Mouse (Mus musculus): Measurements from ENCODE around the gene Cyp2w1. TPM values are rescaled to one million over a fixed set of nuclear protein-coding genes. Genes with fewer than 3 reads are reported as not detected.

Gene Cyp2w1
- polyA plus RNA-seq, 1 experiment from 2014 or later = not detected

DNA sequence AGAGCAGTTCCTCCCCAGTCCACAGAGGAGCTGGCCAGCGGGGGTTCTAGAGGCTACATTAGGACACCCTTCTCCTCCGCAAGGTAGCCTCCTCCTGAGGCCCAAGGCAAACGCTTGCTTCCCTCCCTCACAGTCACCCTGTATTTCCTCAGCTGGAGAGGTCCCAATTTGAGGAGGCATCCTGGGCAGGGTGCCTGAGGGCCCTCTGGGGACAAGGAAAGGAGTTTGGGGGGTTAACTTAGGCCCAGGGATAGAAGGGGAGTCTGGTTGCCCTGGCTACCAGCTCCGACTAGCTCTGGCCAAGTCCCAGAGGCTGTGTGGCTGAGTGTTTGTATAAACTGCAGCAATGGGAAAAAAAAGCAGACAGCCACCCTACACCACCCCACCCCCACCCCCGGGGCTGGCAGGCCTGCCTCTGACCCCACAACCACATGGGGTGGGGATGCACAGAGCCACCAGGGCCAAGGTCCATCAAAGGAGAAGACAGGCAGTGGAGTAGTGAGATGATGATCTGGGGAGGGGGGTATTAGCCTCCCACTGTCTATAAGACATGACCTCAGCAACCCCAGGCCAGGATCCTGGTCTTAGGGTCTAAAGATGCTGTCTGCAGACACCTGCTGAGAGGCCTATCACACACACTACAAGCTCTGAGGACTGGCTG is 12.6 kb downstream of the Cyp2w1 start:
- no peaks in the 10 kb centered on the region for H3K4me1 ChIP-seq (ENCODE audit: control insufficient read depth, insufficient read depth, low read length)

DNA sequence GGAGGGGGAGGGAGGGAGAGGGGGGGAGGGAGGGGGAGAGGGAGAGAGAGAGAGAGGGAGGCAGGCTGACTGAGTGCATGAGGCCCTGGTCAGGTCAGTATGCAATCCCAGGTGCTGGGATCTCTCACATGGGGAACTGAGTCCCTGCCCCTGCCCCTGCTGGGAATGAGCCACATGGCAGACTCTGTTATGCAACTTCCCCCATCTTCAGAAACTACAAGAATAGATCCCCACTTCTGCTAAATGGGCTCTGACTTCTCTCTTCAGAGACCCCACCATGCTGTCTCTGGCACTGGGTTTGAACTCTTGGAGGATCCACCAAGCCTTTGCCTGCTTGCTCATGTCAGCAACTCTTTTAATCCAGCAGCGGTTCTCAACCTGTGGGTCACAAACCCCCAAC is 13.4 kb downstream of the Cyp2w1 start:
- no peaks in the 10 kb centered on the region for H3K9me3 ChIP-seq (ENCODE audit: control insufficient read depth, low read length)
- no peak for DNase-seq
- peaks cover 3% of the 10 kb centered on the region; the same call in 1 of the 2 replicates for H3K36me3 ChIP-seq (ENCODE audit: control insufficient read depth, insufficient read depth, low read length)
- H3K27ac ChIP-seq (replicated peaks; ENCODE audit: low read depth, low read length) = no peak overlapping the region
- no peak overlapping the region for H3K9ac ChIP-seq (replicated peaks; ENCODE audit: low read length)
- H3K4me2 ChIP-seq (ENCODE audit: low read length) = no peak overlapping the region
- H3K4me3 ChIP-seq (replicated peaks; ENCODE audit: low read depth, low read length) = no peak overlapping the region
- H3K27me3 ChIP-seq (ENCODE audit: control insufficient read depth, insufficient read depth, low read length) = no peaks in the 10 kb centered on the region
- no peak for ATAC-seq (ENCODE audit: low FRiP score, low TSS enrichment)
- WGBS = 73% methylated on average over 1 of the region's 1 CpGs
- 0 out of 2 replicates have a peak, but pooled peaks cover 2% of the 10 kb centered on the region for H3K4me1 ChIP-seq (ENCODE audit: control insufficient read depth, insufficient read depth, low read length)

More for the DNA sequence above, 12.6 kb downstream of the Cyp2w1 start:
- Histone ChIP-seq H3K9ac (replicated peaks; ENCODE audit: low read length) (no peak overlapping the region), H3K36me3 (ENCODE audit: control insufficient read depth, insufficient read depth, low read length) (peaks cover 3% of the 10 kb centered on the region; the same call in 1 of the 2 replicates), H3K4me3 (replicated peaks; ENCODE audit: low read depth, low read length) (no peak overlapping the region), H3K4me2 (ENCODE audit: low read length) (no peak overlapping the region), H3K27me3 (ENCODE audit: control insufficient read depth, insufficient read depth, low read length) (no peaks in the 10 kb centered on the region), H3K27ac (replicated peaks; ENCODE audit: low read depth, low read length) (no peak overlapping the region; the same call in 1 of the 2 replicates), H3K9me3 (ENCODE audit: control insufficient read depth, low read length) (no peaks in the 10 kb centered on the region)
- WGBS = 45% methylated on average over 5 of the region's 5 CpGs
- peak; percentile 41 for DNase-seq
- no peak; the same call in 1 of the 2 replicates for ATAC-seq (ENCODE audit: low FRiP score, low TSS enrichment)

DNA sequence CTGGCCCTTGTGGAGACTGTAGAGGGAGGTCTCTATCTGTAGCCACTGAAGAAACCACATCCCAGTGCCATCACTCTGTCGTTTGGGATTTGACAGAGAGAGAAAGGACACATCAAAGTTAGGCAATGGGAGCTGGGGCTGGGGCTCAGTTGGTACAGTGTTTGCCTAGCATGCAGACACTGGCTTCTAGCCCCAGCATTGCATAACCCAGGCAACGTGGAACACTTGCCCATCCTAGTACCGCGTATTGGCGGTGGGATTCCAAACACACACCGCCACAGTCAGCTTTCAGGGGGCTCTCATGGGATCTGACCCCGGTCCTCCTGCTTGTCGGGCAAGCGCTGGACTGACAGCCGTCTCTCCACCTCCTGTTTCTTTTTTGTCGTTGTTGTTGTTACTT is 14.1 kb downstream of the Cyp2w1 start:
- WGBS = 82% methylated on average over 11 of the region's 11 CpGs
- no peak overlapping the region for H3K27ac ChIP-seq (replicated peaks; ENCODE audit: low read depth, low read length)
- ATAC-seq (ENCODE audit: low FRiP score, low TSS enrichment) (no peak), DNase-seq (no peak)
- no peaks in the 10 kb centered on the region for H3K27me3 ChIP-seq (ENCODE audit: control insufficient read depth, insufficient read depth, low read length)
- H3K9ac ChIP-seq (replicated peaks; ENCODE audit: low read length) = no peak overlapping the region
- H3K9me3 ChIP-seq (ENCODE audit: control insufficient read depth, low read length) = no peaks in the 10 kb centered on the region
- H3K4me1 ChIP-seq (ENCODE audit: control insufficient read depth, insufficient read depth, low read length) = peaks cover 6% of the 10 kb centered on the region; the same call in 1 of the 2 replicates
- no peak overlapping the region for H3K4me3 ChIP-seq (replicated peaks; ENCODE audit: low read depth, low read length)
- H3K36me3 ChIP-seq (ENCODE audit: control insufficient read depth, insufficient read depth, low read length) = peaks cover 3% of the 10 kb centered on the region; the same call in 1 of the 2 replicates
- no peak overlapping the region for H3K4me2 ChIP-seq (ENCODE audit: low read length)

DNA sequence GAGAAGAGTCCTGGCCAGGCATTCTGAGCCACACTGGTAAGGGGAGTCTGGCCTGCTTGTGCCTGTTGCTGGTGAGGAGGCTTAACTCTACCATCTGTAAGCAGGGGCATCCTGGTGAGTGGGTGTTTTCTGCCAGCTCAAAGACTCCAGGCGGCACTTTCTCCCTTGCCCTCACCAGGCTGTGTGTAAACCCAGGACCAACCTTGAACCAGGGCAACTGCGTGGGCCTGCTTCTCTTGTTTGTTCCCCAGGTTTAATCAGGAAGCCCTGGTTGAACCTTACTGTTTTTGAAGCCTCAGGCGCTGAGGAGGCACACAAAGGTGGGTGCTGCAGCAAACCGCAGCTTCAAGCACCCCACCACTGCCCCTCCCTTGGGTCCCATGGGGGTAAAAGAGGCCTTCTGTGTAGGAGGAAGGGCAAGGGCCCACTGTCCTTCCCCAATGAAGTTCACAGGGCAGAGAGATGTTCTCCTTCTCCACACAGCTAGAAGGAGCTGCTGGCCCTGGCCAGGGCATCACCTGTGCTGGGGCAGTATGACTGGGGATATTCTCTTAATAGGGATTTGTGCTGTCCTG is 15.6 kb downstream of the Cyp2w1 start:
- Histone ChIP-seq H3K4me3 (replicated peaks; ENCODE audit: low read depth, low read length) (no peak overlapping the region), H3K9ac (replicated peaks; ENCODE audit: low read length) (no peak overlapping the region), H3K27me3 (ENCODE audit: control insufficient read depth, insufficient read depth, low read length) (no peaks in the 10 kb centered on the region), H3K4me1 (ENCODE audit: control insufficient read depth, insufficient read depth, low read length) (peaks cover 15% of the 10 kb centered on the region), H3K27ac (replicated peaks; ENCODE audit: low read depth, low read length) (no peak overlapping the region), H3K4me2 (ENCODE audit: low read length) (no peak overlapping the region), H3K36me3 (ENCODE audit: control insufficient read depth, insufficient read depth, low read length) (no peaks in the 10 kb centered on the region), H3K9me3 (ENCODE audit: control insufficient read depth, low read length) (no peaks in the 10 kb centered on the region)
- WGBS = 92% methylated on average over 4 of the region's 4 CpGs
- DNase-seq (no peak), ATAC-seq (ENCODE audit: low FRiP score, low TSS enrichment) (no peak)

DNA sequence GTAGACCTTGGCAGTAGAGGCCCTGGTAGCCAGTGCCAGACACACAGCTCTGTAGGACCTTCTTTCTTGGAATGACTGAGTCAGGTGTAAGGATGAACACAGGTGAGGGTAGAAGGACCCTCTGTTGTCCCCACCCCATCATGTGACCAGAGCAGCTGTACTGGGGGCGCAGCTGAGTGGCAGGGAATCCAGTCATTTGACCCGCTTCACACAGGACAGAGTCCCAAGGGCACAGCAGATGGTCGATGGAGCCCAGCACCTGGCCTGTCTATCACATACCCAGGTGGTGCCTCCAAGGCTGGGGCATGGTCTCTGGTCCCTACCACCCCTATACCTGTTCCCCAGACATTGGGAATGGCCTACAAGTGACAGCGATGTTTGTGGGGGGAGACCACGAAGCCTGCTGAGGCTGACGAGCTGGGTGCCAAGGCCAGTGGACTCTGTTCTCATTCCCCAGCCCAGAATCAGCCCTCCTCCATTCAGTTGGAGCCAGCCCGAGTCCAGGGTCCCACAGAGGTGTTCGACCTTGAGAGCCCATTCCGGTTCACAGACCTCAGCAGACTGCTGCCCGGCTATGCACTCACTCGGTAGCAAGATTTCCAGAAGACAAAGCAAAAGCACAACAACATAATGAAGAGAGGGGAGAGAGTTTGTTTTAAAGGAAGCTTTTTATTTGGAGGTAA is 16.4 kb downstream of the Cyp2w1 start:
- 88% methylated on average over 11 of the region's 11 CpGs for WGBS
- Histone ChIP-seq H3K9me3 (ENCODE audit: control insufficient read depth, low read length) (no peaks in the 10 kb centered on the region), H3K9ac (replicated peaks; ENCODE audit: low read length) (no peak overlapping the region), H3K4me2 (ENCODE audit: low read length) (no peak overlapping the region), H3K27ac (replicated peaks; ENCODE audit: low read depth, low read length) (no peak overlapping the region), H3K4me1 (ENCODE audit: control insufficient read depth, insufficient read depth, low read length) (peaks cover 15% of the 10 kb centered on the region), H3K27me3 (ENCODE audit: control insufficient read depth, insufficient read depth, low read length) (no peaks in the 10 kb centered on the region), H3K36me3 (ENCODE audit: control insufficient read depth, insufficient read depth, low read length) (no peaks in the 10 kb centered on the region), H3K4me3 (replicated peaks; ENCODE audit: low read depth, low read length) (no peak overlapping the region)
- DNase-seq = no peak
- no peak for ATAC-seq (ENCODE audit: low FRiP score, low TSS enrichment)

DNA sequence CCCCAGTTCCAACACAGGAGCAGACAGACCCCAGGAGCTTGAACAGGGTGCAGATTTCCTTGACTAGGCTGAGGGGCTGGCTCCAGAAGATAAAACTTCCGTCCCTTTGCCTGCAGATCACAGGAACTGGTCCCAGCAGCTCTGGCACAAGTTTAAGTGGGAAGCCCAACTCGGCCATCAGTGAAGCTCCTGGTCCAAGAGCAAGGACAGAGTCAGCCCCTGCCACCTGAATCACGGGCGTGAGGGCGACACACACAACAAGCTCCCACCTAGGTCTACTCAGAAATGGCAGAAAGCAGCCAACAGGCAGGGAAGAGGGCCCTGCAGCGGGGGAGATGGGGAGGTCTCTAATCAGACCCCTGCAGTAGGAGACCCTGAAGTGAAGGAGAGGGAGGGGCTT is 17.9 kb downstream of the Cyp2w1 start:
- Histone ChIP-seq H3K27me3 (ENCODE audit: control insufficient read depth, insufficient read depth, low read length) (no peaks in the 10 kb centered on the region), H3K9ac (replicated peaks; ENCODE audit: low read length) (no peak overlapping the region), H3K27ac (replicated peaks; ENCODE audit: low read depth, low read length) (no peak overlapping the region), H3K4me2 (ENCODE audit: low read length) (no peak overlapping the region), H3K36me3 (ENCODE audit: control insufficient read depth, insufficient read depth, low read length) (no peaks in the 10 kb centered on the region), H3K4me1 (ENCODE audit: control insufficient read depth, insufficient read depth, low read length) (peaks cover 15% of the 10 kb centered on the region), H3K9me3 (ENCODE audit: control insufficient read depth, low read length) (no peaks in the 10 kb centered on the region), H3K4me3 (replicated peaks; ENCODE audit: low read depth, low read length) (no peak overlapping the region)
- DNase-seq (no peak), ATAC-seq (ENCODE audit: low FRiP score, low TSS enrichment) (no peak)
- 87% methylated on average over 6 of the region's 6 CpGs for WGBS

DNA sequence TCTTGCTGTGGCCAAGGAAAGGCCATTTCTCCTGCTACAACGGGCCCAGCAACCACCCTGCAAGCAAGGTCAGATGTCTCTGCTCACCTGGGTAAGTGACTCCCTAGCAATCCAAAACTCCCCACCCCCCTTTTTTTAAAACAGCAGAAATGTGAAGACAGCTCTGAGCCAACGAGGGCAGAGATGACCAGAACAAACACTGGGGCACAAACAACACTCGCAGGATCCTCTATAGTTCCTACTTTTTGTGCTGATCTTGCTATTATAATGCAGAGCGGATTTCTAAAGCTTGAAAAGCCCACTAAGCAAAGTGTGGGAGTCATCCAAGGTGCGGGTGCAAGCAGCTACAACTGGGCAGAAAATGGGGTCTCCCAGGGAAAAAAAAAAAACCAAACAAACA is 18.7 kb downstream of the Cyp2w1 start:
- Histone ChIP-seq H3K4me3 (replicated peaks; ENCODE audit: low read depth, low read length) (peak overlapping the region; percentile 61; the same call in 1 of the 2 replicates), H3K27me3 (ENCODE audit: control insufficient read depth, insufficient read depth, low read length) (no peaks in the 10 kb centered on the region), H3K9me3 (ENCODE audit: control insufficient read depth, low read length) (no peaks in the 10 kb centered on the region), H3K27ac (replicated peaks; ENCODE audit: low read depth, low read length) (no peak overlapping the region), H3K4me1 (ENCODE audit: control insufficient read depth, insufficient read depth, low read length) (peaks cover 15% of the 10 kb centered on the region), H3K4me2 (ENCODE audit: low read length) (peak overlapping the region; percentile 87), H3K9ac (replicated peaks; ENCODE audit: low read length) (peak overlapping the region; percentile 88; the same call in 1 of the 2 replicates), H3K36me3 (ENCODE audit: control insufficient read depth, insufficient read depth, low read length) (no peaks in the 10 kb centered on the region)
- DNase-seq (no peak), ATAC-seq (ENCODE audit: low FRiP score, low TSS enrichment) (no peak)
- 59% methylated on average over 5 of the region's 5 CpGs for WGBS

DNA sequence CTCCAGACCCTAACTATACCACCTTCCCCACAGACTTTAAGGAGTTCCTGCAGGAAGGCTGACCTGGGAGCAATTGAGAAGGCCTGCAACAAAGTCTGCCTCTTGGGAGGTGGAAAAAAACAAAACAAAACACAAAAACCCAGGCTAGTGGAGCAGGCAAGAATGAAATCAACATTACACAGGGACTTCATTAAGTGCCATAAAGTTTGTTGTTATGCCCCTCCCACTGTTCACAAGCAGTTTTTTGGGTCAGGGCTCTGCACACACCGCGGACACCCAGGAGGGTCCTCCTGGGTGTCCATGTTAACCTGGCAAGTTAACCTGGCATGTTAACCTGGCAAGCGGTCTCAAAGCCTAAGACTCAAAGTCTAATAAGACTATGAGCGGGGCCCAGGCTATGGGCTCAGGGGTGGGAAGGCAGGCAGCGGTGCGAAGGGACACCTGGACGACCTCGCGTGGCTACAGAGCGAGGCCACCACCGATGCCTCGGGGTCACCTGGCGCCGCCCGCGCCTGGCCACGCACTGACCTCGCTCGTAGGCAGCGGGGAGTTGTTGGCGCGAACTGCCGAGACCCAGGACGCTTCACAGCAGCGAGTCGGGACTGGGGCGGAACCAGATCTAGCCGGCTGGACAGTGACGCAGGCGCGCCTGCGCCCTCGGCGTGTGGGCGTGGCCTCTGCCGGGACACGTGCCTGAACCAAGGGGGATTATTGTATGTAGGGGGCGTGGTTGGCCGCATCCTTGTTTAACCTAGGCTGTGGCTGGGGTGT is 19.4 kb downstream of the Cyp2w1 start:
- Histone ChIP-seq H3K36me3 (ENCODE audit: control insufficient read depth, insufficient read depth, low read length) (no peaks in the 10 kb centered on the region), H3K9me3 (ENCODE audit: control insufficient read depth, low read length) (no peaks in the 10 kb centered on the region), H3K4me2 (ENCODE audit: low read length) (peak overlapping the region; percentile 87), H3K4me1 (ENCODE audit: control insufficient read depth, insufficient read depth, low read length) (peaks cover 15% of the 10 kb centered on the region), H3K27me3 (ENCODE audit: control insufficient read depth, insufficient read depth, low read length) (no peaks in the 10 kb centered on the region), H3K4me3 (replicated peaks; ENCODE audit: low read depth, low read length) (peak overlapping the region; percentile 61), H3K9ac (replicated peaks; ENCODE audit: low read length) (peak overlapping the region; percentile 88), H3K27ac (replicated peaks; ENCODE audit: low read depth, low read length) (peak overlapping the region; percentile 80)
- 2% methylated on average over 39 of the region's 39 CpGs for WGBS
- ATAC-seq (ENCODE audit: low FRiP score, low TSS enrichment) (peak; percentile 94), DNase-seq (peak; percentile 96)

Data from midbrain, embryonic 14.5 days (tissue).